Mouse (Mus musculus): ENCODE data around the gene Ric1. TPM values are rescaled to one million over a fixed set of nuclear protein-coding genes. Genes with fewer than 3 reads are reported as not detected.

The Ric1 gene
- polyA plus RNA-seq, 1 experiment, result 49.7 TPM

GRCm38 (mm10) chr19:29608212-29608611, 86.1 kb downstream of the Ric1 start:
- Histone ChIP-seq H3K27me3 (ENCODE audit: control insufficient read depth, insufficient read depth, low read length, poor library complexity, severe bottlenecking) (no peaks in the 10 kb centered on the region), H3K4me1 (ENCODE audit: control insufficient read depth, insufficient read depth, low read length) (peaks cover 1% of the 10 kb centered on the region), H3K9ac (ENCODE audit: low read depth, poor library complexity, severe bottlenecking) (no peak overlapping the region), H3K9me3 (replicated peaks; ENCODE audit: control insufficient read depth, insufficient read depth, low read length, poor library complexity, severe bottlenecking) (no peaks in the 10 kb centered on the region), H3K27ac (ENCODE audit: insufficient read depth, low read length) (no peak overlapping the region), H3K36me3 (ENCODE audit: control insufficient read depth, insufficient read depth, low read length, poor library complexity, severe bottlenecking) (peaks cover 26% of the 10 kb centered on the region), H3K4me3 (ENCODE audit: low read depth, low read length) (no peak overlapping the region)
- TF ChIP-seq EP300 (IDR thresholded peaks at IDR 0.05; ENCODE audit: insufficient read depth, low read depth, low read length) (no peak), POLR2A (IDR thresholded peaks at IDR 0.05; ENCODE audit: insufficient read depth, low read length) (no peak), CTCF (IDR thresholded peaks at IDR 0.05; ENCODE audit: low read depth, low read length) (no peak)

- Histone ChIP-seq H3K4me3 (ENCODE audit: low read depth, low read length) (no peak overlapping the region), H3K36me3 (ENCODE audit: control insufficient read depth, insufficient read depth, low read length, poor library complexity, severe bottlenecking) (peaks cover 37% of the 10 kb centered on the region), H3K27me3 (ENCODE audit: control insufficient read depth, insufficient read depth, low read length, poor library complexity, severe bottlenecking) (no peaks in the 10 kb centered on the region), H3K27ac (ENCODE audit: insufficient read depth, low read length) (no peak overlapping the region), H3K9ac (ENCODE audit: low read depth, poor library complexity, severe bottlenecking) (no peak overlapping the region), H3K9me3 (replicated peaks; ENCODE audit: control insufficient read depth, insufficient read depth, low read length, poor library complexity, severe bottlenecking) (no peaks in the 10 kb centered on the region), H3K4me1 (ENCODE audit: control insufficient read depth, insufficient read depth, low read length) (peaks cover under 1% of the 10 kb centered on the region)
- TF ChIP-seq POLR2A (IDR thresholded peaks at IDR 0.05; ENCODE audit: insufficient read depth, low read length) (no peak), EP300 (IDR thresholded peaks at IDR 0.05; ENCODE audit: insufficient read depth, low read depth, low read length) (no peak), CTCF (IDR thresholded peaks at IDR 0.05; ENCODE audit: low read depth, low read length) (no peak)
These were observed 88.8 kb downstream of the Ric1 start for GRCm38 (mm10) chr19:29610907-29611306.

GRCm38 (mm10) chr19:29612102-29612501, 90.0 kb downstream of the Ric1 start:
- Histone ChIP-seq H3K27ac (ENCODE audit: insufficient read depth, low read length) (no peak overlapping the region), H3K27me3 (ENCODE audit: control insufficient read depth, insufficient read depth, low read length, poor library complexity, severe bottlenecking) (no peaks in the 10 kb centered on the region), H3K4me1 (ENCODE audit: control insufficient read depth, insufficient read depth, low read length) (no peaks in the 10 kb centered on the region), H3K9me3 (replicated peaks; ENCODE audit: control insufficient read depth, insufficient read depth, low read length, poor library complexity, severe bottlenecking) (no peaks in the 10 kb centered on the region), H3K36me3 (ENCODE audit: control insufficient read depth, insufficient read depth, low read length, poor library complexity, severe bottlenecking) (peaks cover 42% of the 10 kb centered on the region), H3K4me3 (ENCODE audit: low read depth, low read length) (no peak overlapping the region), H3K9ac (ENCODE audit: low read depth, poor library complexity, severe bottlenecking) (no peak overlapping the region)
- TF ChIP-seq CTCF (IDR thresholded peaks at IDR 0.05; ENCODE audit: low read depth, low read length) (no peak), EP300 (IDR thresholded peaks at IDR 0.05; ENCODE audit: insufficient read depth, low read depth, low read length) (no peak), POLR2A (IDR thresholded peaks at IDR 0.05; ENCODE audit: insufficient read depth, low read length) (no peak)

GRCm38 (mm10) chr19:29641055-29641454, 119.0 kb downstream of the Ric1 start:
- Histone ChIP-seq H3K4me1 (ENCODE audit: control insufficient read depth, insufficient read depth, low read length) (peaks cover 2% of the 10 kb centered on the region), H3K27me3 (ENCODE audit: control insufficient read depth, insufficient read depth, low read length, poor library complexity, severe bottlenecking) (no peaks in the 10 kb centered on the region), H3K27ac (ENCODE audit: insufficient read depth, low read length) (no peak overlapping the region), H3K9ac (ENCODE audit: low read depth, poor library complexity, severe bottlenecking) (no peak overlapping the region), H3K9me3 (replicated peaks; ENCODE audit: control insufficient read depth, insufficient read depth, low read length, poor library complexity, severe bottlenecking) (0 out of 2 replicates have a peak, but pooled peaks cover 3% of the 10 kb centered on the region), H3K4me3 (ENCODE audit: low read depth, low read length) (no peak overlapping the region), H3K36me3 (ENCODE audit: control insufficient read depth, insufficient read depth, low read length, poor library complexity, severe bottlenecking) (peaks cover 22% of the 10 kb centered on the region)
- TF ChIP-seq EP300 (IDR thresholded peaks at IDR 0.05; ENCODE audit: insufficient read depth, low read depth, low read length) (no peak), POLR2A (IDR thresholded peaks at IDR 0.05; ENCODE audit: insufficient read depth, low read length) (no peak), CTCF (IDR thresholded peaks at IDR 0.05; ENCODE audit: low read depth, low read length) (no peak)

GRCm38 (mm10) chr19:29641510-29641909, 119.4 kb downstream of the Ric1 start:
- Histone ChIP-seq H3K9me3 (replicated peaks; ENCODE audit: control insufficient read depth, insufficient read depth, low read length, poor library complexity, severe bottlenecking) (0 out of 2 replicates have a peak, but pooled peaks cover 3% of the 10 kb centered on the region), H3K4me1 (ENCODE audit: control insufficient read depth, insufficient read depth, low read length) (peaks cover 2% of the 10 kb centered on the region), H3K9ac (ENCODE audit: low read depth, poor library complexity, severe bottlenecking) (no peak overlapping the region), H3K4me3 (ENCODE audit: low read depth, low read length) (no peak overlapping the region), H3K27ac (ENCODE audit: insufficient read depth, low read length) (no peak overlapping the region), H3K27me3 (ENCODE audit: control insufficient read depth, insufficient read depth, low read length, poor library complexity, severe bottlenecking) (no peaks in the 10 kb centered on the region), H3K36me3 (ENCODE audit: control insufficient read depth, insufficient read depth, low read length, poor library complexity, severe bottlenecking) (peaks cover 23% of the 10 kb centered on the region)
- TF ChIP-seq CTCF (IDR thresholded peaks at IDR 0.05; ENCODE audit: low read depth, low read length) (no peak), EP300 (IDR thresholded peaks at IDR 0.05; ENCODE audit: insufficient read depth, low read depth, low read length) (no peak), POLR2A (IDR thresholded peaks at IDR 0.05; ENCODE audit: insufficient read depth, low read length) (no peak)

GRCm38 (mm10) chr19:29642211-29642610, 120.1 kb downstream of the Ric1 start:
- Histone ChIP-seq H3K36me3 (ENCODE audit: control insufficient read depth, insufficient read depth, low read length, poor library complexity, severe bottlenecking) (peaks cover 17% of the 10 kb centered on the region), H3K9ac (ENCODE audit: low read depth, poor library complexity, severe bottlenecking) (no peak overlapping the region), H3K4me1 (ENCODE audit: control insufficient read depth, insufficient read depth, low read length) (peaks cover 2% of the 10 kb centered on the region), H3K4me3 (ENCODE audit: low read depth, low read length) (no peak overlapping the region), H3K27me3 (ENCODE audit: control insufficient read depth, insufficient read depth, low read length, poor library complexity, severe bottlenecking) (no peaks in the 10 kb centered on the region), H3K27ac (ENCODE audit: insufficient read depth, low read length) (no peak overlapping the region), H3K9me3 (replicated peaks; ENCODE audit: control insufficient read depth, insufficient read depth, low read length, poor library complexity, severe bottlenecking) (0 out of 2 replicates have a peak, but pooled peaks cover 3% of the 10 kb centered on the region)
- TF ChIP-seq CTCF (IDR thresholded peaks at IDR 0.05; ENCODE audit: low read depth, low read length), result no peak
- 0 out of 2 replicates have a peak, but pooled peaks have one; percentile 7 for TF ChIP-seq EP300 (IDR thresholded peaks at IDR 0.05; ENCODE audit: insufficient read depth, low read depth, low read length)
- no peak for TF ChIP-seq POLR2A (IDR thresholded peaks at IDR 0.05; ENCODE audit: insufficient read depth, low read length)

Data from ES-Bruce4 (cell line).